Mouse (Mus musculus) E14TG2a.4 (cell line): ENCODE data around the gene Ntm.

Experiments used
- CTCF ChIP-seq: conservative IDR thresholded peaks from 2 replicates; pipeline ENCODE4 v1.5.1; 2014; ENCODE audit warnings: low read length
- POU5F1 ChIP-seq: IDR thresholded peaks from 2 replicates; pipeline ENCODE4 v1.6.1; 2014; ENCODE audit warnings: low read length, borderline replicate concordance

GRCm38 (mm10) chr9:29617181-29617580 is 345.8 kb downstream of the Ntm start:
- no peak for TF ChIP-seq CTCF
- TF ChIP-seq POU5F1: no peak
